Comparison of ENCODE assay signal across 9 mouse cellular contexts in the genomic region with DNA sequence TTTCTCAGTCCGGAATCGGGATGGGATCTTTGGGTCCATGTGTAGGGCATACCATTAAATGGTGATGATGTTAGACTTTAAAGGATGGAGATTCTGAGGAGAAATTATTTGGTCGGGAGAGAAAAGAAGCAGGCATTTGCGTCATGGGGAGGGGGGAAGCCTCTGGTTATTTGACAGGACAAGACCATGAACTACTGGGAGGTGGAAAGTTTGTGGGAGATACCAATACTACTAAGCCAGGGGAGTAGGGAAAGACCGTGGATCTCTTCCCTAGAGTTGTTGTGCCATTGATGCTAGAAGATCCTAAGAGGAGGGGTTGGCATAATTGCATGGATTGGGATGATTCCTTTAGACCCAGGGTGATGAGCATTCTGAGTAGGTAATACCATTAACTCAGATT. TPM values are rescaled to one million over a fixed set of nuclear protein-coding genes. Genes with fewer than 3 reads are reported as not detected.
DNase-seq lines count a peak whose midpoint lies in the region; ATAC-seq and TF ChIP-seq lines count a peak whose summit lies in the region.
"Had no signal": no experiment of that assay in that cellular context is flagged by ENCODE, and none has a peak within 500 bp of the region (broad histone marks: within the 10 kb centered on the region; RNA-seq: fewer than 3 reads in every experiment).

No protein-coding gene starts in this region.

- H3K9ac ChIP-seq in embryonic facial prominence, embryonic 15.5 days, result peak overlapping the region; percentile 35
- peak overlapping the region; percentile 70 for H3K9ac ChIP-seq in liver, embryonic 11.5 days (ENCODE audit: low read depth, low read length)

- peak overlapping the region; percentile 49 for H3K4me2 ChIP-seq in embryonic facial prominence, embryonic 15.5 days (replicated peaks)
- H3K4me2 ChIP-seq in liver, embryonic 11.5 days, result peak overlapping the region; percentile 72

- H3K9me3 ChIP-seq in embryonic facial prominence, embryonic 15.5 days (replicated peaks), result no peaks in the 10 kb centered on the region
- no peaks in the 10 kb centered on the region for H3K9me3 ChIP-seq in liver, embryonic 11.5 days (ENCODE audit: control insufficient read depth, low read length)

- no peak for DNase-seq in gastrocnemius, adult 2 months
- no peak for DNase-seq in gastrocnemius, adult 18-20 months (ENCODE audit: low spot score)
- peak; percentile 24 for DNase-seq in 416B (ENCODE audit: low read depth)
- DNase-seq in liver, embryonic 11.5 days (ENCODE audit: low spot score), result no peak
- DNase-seq in urinary bladder, adult 18-20 months (ENCODE audit: low spot score in 2 of 2), result no peak
- DNase-seq in left cerebral cortex, adult 8-10 months (ENCODE audit: low spot score in 2 of 2), result no peak
- DNase-seq in urinary bladder, adult 2 months (ENCODE audit: low spot score), result no peak

- no peaks in the 10 kb centered on the region for H3K36me3 ChIP-seq in embryonic facial prominence, embryonic 15.5 days
- H3K36me3 ChIP-seq in liver, embryonic 11.5 days (ENCODE audit: control insufficient read depth, insufficient read depth, low read length), result no peaks in the 10 kb centered on the region

- 0 out of 2 replicates have a peak, but pooled peaks cover 4% of the 10 kb centered on the region for H3K4me1 ChIP-seq in embryonic facial prominence, embryonic 15.5 days
- no peaks in the 10 kb centered on the region for H3K4me1 ChIP-seq in liver, embryonic 11.5 days (replicated peaks; ENCODE audit: control insufficient read depth, insufficient read depth, low read length)

- peak overlapping the region; percentile 91 for H3K27ac ChIP-seq in gastrocnemius, adult 2 months
- no peak overlapping the region for H3K27ac ChIP-seq in embryonic facial prominence, embryonic 15.5 days (replicated peaks)
- peak overlapping the region; percentile 49; the same call in 1 of the 2 replicates for H3K27ac ChIP-seq in liver, embryonic 11.5 days (ENCODE audit: low read depth, low read length)

- H3K27me3 ChIP-seq in embryonic facial prominence, embryonic 15.5 days, result no peaks in the 10 kb centered on the region
- no peaks in the 10 kb centered on the region for H3K27me3 ChIP-seq in liver, embryonic 11.5 days (replicated peaks; ENCODE audit: control insufficient read depth, insufficient read depth, low read length)

- no peak for ATAC-seq in embryonic facial prominence, embryonic 15.5 days (ENCODE audit: insufficient number of reproducible peaks, low FRiP score, low TSS enrichment, low read depth)
- ATAC-seq in liver, embryonic 11.5 days (replicated peaks; ENCODE audit: low FRiP score), result 0 out of 2 replicates have a peak, but pooled peaks have one; percentile 21

- TF ChIP-seq CTCF in gastrocnemius, adult 2 months (IDR thresholded peaks at IDR 0.05), result no peak

- 26% methylated on average over 5 of the region's 5 CpGs for WGBS in embryonic facial prominence, embryonic 15.5 days
- WGBS in liver, embryonic 11.5 days, result 16% methylated on average over 5 of the region's 5 CpGs

- intact Hi-C loops in gastrocnemius, adult 2 months (cut with DNase I), result no loop called here

- peak overlapping the region; percentile 86 for H3K4me3 ChIP-seq in gastrocnemius, adult 2 months
- peak overlapping the region; percentile 54 for H3K4me3 ChIP-seq in embryonic facial prominence, embryonic 15.5 days (replicated peaks)
- peak overlapping the region; percentile 65 for H3K4me3 ChIP-seq in liver, embryonic 11.5 days (ENCODE audit: low read depth, low read length)

RNA-seq across cellular contexts. Expression of a gene that starts 0.7 kb away (rescaled TPM):
- 10 to 100 TPM; 16.7 to 22.8 TPM for total RNA-seq in gastrocnemius, adult 2 months (2021)
- 10 to 100 TPM; 16.7 to 19.5 TPM for total RNA-seq in gastrocnemius, adult 18-20 months (2021)
- polyA plus RNA-seq in embryonic facial prominence, embryonic 15.5 days (2015; fragmentation: Nextera tagmentation; extraction: Ambion mirVana), result 46.2 and 46.7 TPM in 2 replicates
- polyA plus RNA-seq in liver, embryonic 11.5 days (2014; fragmentation: Nextera tagmentation; extraction: Ambion mirVana), result 45.0 and 47.2 TPM in 2 replicates
- total RNA-seq in left cerebral cortex, adult 8-10 months (2022), result 100 to 1,000 TPM; 106 to 111 (median 107) TPM
- polyA plus RNA-seq in urinary bladder, adult 2 months (2012; rRNA removed), result 49.5 and 53.1 TPM in 2 replicates

RNA-seq across cellular contexts. Expression of a gene that starts 27.9 kb away (rescaled TPM):
- 10 to 100 TPM; 10.9 to 11.1 TPM for total RNA-seq in gastrocnemius, adult 2 months (2021)
- total RNA-seq in gastrocnemius, adult 18-20 months (2021), result 1 to 10 TPM; 7.9 to 9.2 TPM
- 32.8 and 35.9 TPM in 2 replicates for polyA plus RNA-seq in embryonic facial prominence, embryonic 15.5 days (2015; fragmentation: Nextera tagmentation; extraction: Ambion mirVana)
- 15.9 and 16.0 TPM in 2 replicates for polyA plus RNA-seq in liver, embryonic 11.5 days (2014; fragmentation: Nextera tagmentation; extraction: Ambion mirVana)
- 10 to 100 TPM; 34.5 to 36.0 (median 35.1) TPM for total RNA-seq in left cerebral cortex, adult 8-10 months (2022)
- polyA plus RNA-seq in urinary bladder, adult 2 months (2012; rRNA removed), result 11.2 and 23.7 TPM in 2 replicates

RNA-seq across cellular contexts. Expression of a gene that starts 31.8 kb away (rescaled TPM):
- under 1 TPM; 0.15 to 0.22 TPM for total RNA-seq in gastrocnemius, adult 2 months (2021)
- total RNA-seq in gastrocnemius, adult 18-20 months (2021), result under 1 TPM in 1 of 2 experiments, not detected in 1; 0.12 TPM
- 1.8 and 1.9 TPM in 2 replicates for polyA plus RNA-seq in embryonic facial prominence, embryonic 15.5 days (2015; fragmentation: Nextera tagmentation; extraction: Ambion mirVana)
- polyA plus RNA-seq in liver, embryonic 11.5 days (2014; fragmentation: Nextera tagmentation; extraction: Ambion mirVana), result 0.84 and 0.94 TPM in 2 replicates
- 10 to 100 TPM in 3 of 4 experiments, 1 to 10 TPM in 1; 7.6 to 10.9 (median 10.4) TPM for total RNA-seq in left cerebral cortex, adult 8-10 months (2022)
- 1.7 and 2.4 TPM in 2 replicates for polyA plus RNA-seq in urinary bladder, adult 2 months (2012; rRNA removed)

RNA-seq across cellular contexts. Expression of a gene that starts 39.6 kb away (rescaled TPM):
- total RNA-seq in gastrocnemius, adult 2 months (2021), result under 1 TPM; 0.28 to 0.75 TPM
- total RNA-seq in gastrocnemius, adult 18-20 months (2021), result under 1 TPM; 0.34 to 0.50 TPM
- 17.2 and 22.1 TPM in 2 replicates for polyA plus RNA-seq in embryonic facial prominence, embryonic 15.5 days (2015; fragmentation: Nextera tagmentation; extraction: Ambion mirVana)
- polyA plus RNA-seq in liver, embryonic 11.5 days (2014; fragmentation: Nextera tagmentation; extraction: Ambion mirVana), result 4.7 and 6.5 TPM in 2 replicates
- total RNA-seq in left cerebral cortex, adult 8-10 months (2022), result 10 to 100 TPM; 15.7 to 26.0 (median 17.6) TPM
- 16.9 and 17.2 TPM in 2 replicates for polyA plus RNA-seq in urinary bladder, adult 2 months (2012; rRNA removed)
- total RNA-seq: neutrophil, adult 5-6 weeks had no signal

RNA-seq across cellular contexts. Expression of a gene that starts 50.9 kb away (rescaled TPM):
- total RNA-seq in gastrocnemius, adult 2 months (2021), result 10 to 100 TPM; 15.6 to 19.1 TPM
- total RNA-seq in gastrocnemius, adult 18-20 months (2021), result 10 to 100 TPM; 14.6 to 17.1 TPM
- 51.3 and 53.9 TPM in 2 replicates for polyA plus RNA-seq in embryonic facial prominence, embryonic 15.5 days (2015; fragmentation: Nextera tagmentation; extraction: Ambion mirVana)
- 32.2 and 33.1 TPM in 2 replicates for polyA plus RNA-seq in liver, embryonic 11.5 days (2014; fragmentation: Nextera tagmentation; extraction: Ambion mirVana)
- 10 to 100 TPM; 76.2 to 84.7 (median 78.7) TPM for total RNA-seq in left cerebral cortex, adult 8-10 months (2022)
- 31.4 and 43.4 TPM in 2 replicates for polyA plus RNA-seq in urinary bladder, adult 2 months (2012; rRNA removed)

Comparison
In these comparisons a context has a peak if more than half of its experiments do, and no peak if none do; other contexts are left out.
1. RNA of a gene that starts 0.7 kb away (total RNA-seq): 106 to 111 TPM in left cerebral cortex, adult 8-10 months; 16.7 to 22.8 TPM in gastrocnemius, adult 2 months and 16.7 to 19.5 TPM in gastrocnemius, adult 18-20 months; every median in the first group is over 4 times any median in the second.
2. RNA of a gene that starts 31.8 kb away (total RNA-seq): 7.6 to 10.9 TPM in left cerebral cortex, adult 8-10 months; 0.15 to 0.22 TPM in gastrocnemius, adult 2 months and 0.12 TPM in gastrocnemius, adult 18-20 months; every median in the first group is over 4 times any median in the second.
3. Peak in every context shown above with its lines, with median percentiles within 50 percentile points of each other: H3K4me3 ChIP-seq.